Mouse (Mus musculus): ENCODE data around the gene Gabpb1.

DNA sequence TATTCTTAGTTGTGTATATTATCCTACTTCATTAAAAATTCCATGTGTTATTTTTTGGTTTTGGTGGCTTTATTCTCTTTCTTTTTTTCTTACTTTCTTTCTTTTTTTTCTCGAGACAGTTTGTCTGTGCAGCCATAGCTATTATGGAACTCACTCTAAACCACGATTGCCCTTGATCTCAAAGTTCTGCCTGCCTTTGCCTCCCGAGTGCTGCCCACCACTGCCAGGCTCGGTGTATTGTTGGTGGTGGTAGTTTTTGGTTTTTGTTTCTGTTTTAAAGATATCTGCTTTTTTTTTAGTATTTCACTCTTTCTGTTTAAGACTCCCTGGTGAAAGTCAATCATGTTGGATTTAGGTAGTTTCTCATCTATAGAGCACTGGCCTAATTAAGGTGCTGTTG lies 32.2 kb upstream of the Gabpb1 start:
- TF ChIP-seq CTCF (IDR thresholded peaks at IDR 0.05; ENCODE audit: borderline replicate concordance, insufficient read depth, low read depth, low read length) (no peak), POLR2A (IDR thresholded peaks at IDR 0.05; ENCODE audit: borderline replicate concordance, insufficient read depth, low read length) (no peak)
